Mouse (Mus musculus) lung, adult 2 months (tissue): ENCODE results near the gene Hbq1a.

Experiments
- CTCF ChIP-seq: fragments of 200-500 bp; IDR thresholded peaks from 2 replicates; pipeline ENCODE4 v1.5.1; 2011; ENCODE audit warnings: mild to moderate bottlenecking, low read length, control low read depth; ENCODE audit not compliant: insufficient read depth
- POLR2A ChIP-seq: fragments of 200-500 bp; IDR thresholded peaks from 2 replicates; pipeline ENCODE4 v1.6.1; 2011; ENCODE audit warnings: low read depth, mild to moderate bottlenecking, control low read depth, low read length, borderline replicate concordance; ENCODE audit errors: extremely low read depth

- TF ChIP-seq CTCF (no peak), POLR2A (no peak)
Observed at GRCm38 (mm10) chr11:32303455-32303854, 3.6 kb downstream of the Hbq1a start.
